Mouse (Mus musculus): ENCODE data around the gene Ppara.

The Ppara gene

DNA sequence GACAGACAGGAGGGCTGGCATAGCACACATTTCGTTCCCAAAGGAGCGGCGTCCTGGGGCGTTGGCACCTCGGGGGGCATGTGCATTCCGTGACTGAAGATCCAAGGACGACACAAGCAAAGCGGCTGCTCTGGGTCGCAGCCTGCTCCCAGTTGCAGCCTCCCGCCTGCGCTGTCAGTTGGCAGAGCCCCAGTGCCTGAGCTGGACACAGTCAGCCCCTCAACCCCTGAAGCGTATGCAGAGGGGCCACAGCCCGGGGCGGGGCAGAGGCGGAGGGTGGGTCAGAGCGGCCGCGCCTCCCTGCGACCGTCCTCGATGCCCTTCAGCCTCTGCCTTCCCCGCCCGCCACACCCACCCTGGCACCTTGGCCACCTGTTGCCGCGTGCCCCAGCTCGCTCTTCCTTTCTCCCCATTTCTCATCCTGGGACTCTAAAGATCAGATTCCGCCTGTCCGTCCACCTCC is at the start of gene Ppara:
TSS of gene Ppara (plus strand) at position 413 of the 463 bp plus-strand sequence.
- DNase-seq (ENCODE audit: low read depth, low spot score): no peak

GRCm38 (mm10) chr15:85686641-85687395 is 48.0 kb upstream of the Ppara start:
- DNase-seq (ENCODE audit: low read depth, low spot score): no peak

- no peak for DNase-seq (ENCODE audit: low read depth, low spot score)
Observed at GRCm38 (mm10) chr15:85687630-85688410, 47.0 kb upstream of the Ppara start.

- DNase-seq (ENCODE audit: low read depth, low spot score): no peak
Observed at GRCm38 (mm10) chr15:85688734-85689133, 46.0 kb upstream of the Ppara start.

- no peak for DNase-seq (ENCODE audit: low read depth, low spot score)
Observed at GRCm38 (mm10) chr15:85689523-85689922, 45.3 kb upstream of the Ppara start.

GRCm38 (mm10) chr15:85690058-85690457 is 44.7 kb upstream of the Ppara start:
- DNase-seq (ENCODE audit: low read depth, low spot score): no peak

GRCm38 (mm10) chr15:85690875-85691274 is 43.9 kb upstream of the Ppara start:
- no peak for DNase-seq (ENCODE audit: low read depth, low spot score)

- no peak for DNase-seq (ENCODE audit: low read depth, low spot score)
Observed at GRCm38 (mm10) chr15:85693115-85693514, 41.7 kb upstream of the Ppara start.

- no peak for DNase-seq (ENCODE audit: low read depth, low spot score)
Observed at GRCm38 (mm10) chr15:85693819-85694218, 41.0 kb upstream of the Ppara start.

DNA sequence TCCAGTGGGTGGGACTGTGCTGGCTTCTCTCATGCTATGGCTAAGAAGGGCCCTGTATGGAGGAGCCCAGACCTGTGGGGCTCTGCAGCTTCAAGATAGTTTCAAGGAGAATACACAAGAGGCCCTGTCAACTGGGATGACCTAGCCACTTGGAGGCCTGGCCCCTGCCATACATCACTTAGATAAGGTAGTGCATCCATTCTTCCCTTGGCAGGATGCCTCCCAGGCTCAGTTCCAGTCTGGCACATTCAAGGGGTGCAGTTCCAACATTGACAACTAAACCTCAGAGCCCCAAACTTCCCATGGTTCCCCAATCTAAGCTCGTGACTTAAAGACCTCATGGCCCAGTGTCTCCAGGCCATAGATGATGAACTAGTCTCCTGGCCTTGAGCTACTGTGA is 40.4 kb upstream of the Ppara start:
- no peak for DNase-seq (ENCODE audit: low read depth, low spot score)

DNA sequence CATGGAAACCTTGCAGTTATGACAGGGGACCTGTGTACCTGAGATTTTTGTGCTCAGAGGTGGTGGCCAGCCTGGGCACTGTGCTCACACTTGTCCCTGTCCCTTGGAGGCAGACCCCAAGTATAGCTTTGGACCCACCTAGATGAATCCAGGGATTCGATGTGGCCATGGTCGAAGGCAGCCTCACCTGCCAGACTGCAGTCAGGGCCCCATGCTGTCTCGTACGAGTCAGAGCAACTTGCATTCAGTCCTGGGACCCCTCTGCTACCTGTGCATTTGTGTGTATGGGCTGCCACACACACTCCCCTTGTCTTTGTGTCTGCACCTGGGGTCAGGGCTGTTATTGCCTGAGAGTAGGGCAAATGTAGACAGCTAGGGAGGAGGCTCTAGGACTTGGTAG is 39.5 kb upstream of the Ppara start:
- no peak for DNase-seq (ENCODE audit: low read depth, low spot score)

GRCm38 (mm10) chr15:85698345-85699034 is 36.3 kb upstream of the Ppara start:
- no peak for DNase-seq (ENCODE audit: low read depth, low spot score)

DNA sequence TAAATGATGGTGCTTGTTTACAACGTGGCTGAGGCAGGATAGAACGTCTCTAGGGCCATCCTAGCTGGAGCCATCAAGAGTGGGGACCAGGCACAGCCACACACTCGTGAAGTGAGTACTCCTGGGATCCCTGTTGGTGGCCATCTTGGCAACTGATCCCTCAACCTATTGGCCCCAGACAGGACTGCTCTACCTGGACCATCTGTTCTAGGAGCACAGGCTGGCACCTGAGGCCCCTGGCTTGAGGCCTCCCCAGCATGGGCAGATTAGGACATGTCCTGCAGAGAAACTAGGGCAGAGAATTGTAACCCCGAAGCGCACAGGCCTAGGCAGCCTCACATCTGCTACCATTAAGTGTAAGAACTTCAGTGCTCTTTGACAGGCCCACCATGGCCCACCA is 35.3 kb upstream of the Ppara start:
- DNase-seq (ENCODE audit: low read depth, low spot score): no peak

GRCm38 (mm10) chr15:85699862-85700501 is 34.8 kb upstream of the Ppara start:
- no peak for DNase-seq (ENCODE audit: low read depth, low spot score)

- no peak for DNase-seq (ENCODE audit: low read depth, low spot score)
Observed at GRCm38 (mm10) chr15:85700716-85701115, 34.1 kb upstream of the Ppara start.

- no peak for DNase-seq (ENCODE audit: low read depth, low spot score)
Observed at GRCm38 (mm10) chr15:85701128-85701930, 33.5 kb upstream of the Ppara start.

GRCm38 (mm10) chr15:85702411-85702951 is 32.3 kb upstream of the Ppara start:
- no peak for DNase-seq (ENCODE audit: low read depth, low spot score)

DNA sequence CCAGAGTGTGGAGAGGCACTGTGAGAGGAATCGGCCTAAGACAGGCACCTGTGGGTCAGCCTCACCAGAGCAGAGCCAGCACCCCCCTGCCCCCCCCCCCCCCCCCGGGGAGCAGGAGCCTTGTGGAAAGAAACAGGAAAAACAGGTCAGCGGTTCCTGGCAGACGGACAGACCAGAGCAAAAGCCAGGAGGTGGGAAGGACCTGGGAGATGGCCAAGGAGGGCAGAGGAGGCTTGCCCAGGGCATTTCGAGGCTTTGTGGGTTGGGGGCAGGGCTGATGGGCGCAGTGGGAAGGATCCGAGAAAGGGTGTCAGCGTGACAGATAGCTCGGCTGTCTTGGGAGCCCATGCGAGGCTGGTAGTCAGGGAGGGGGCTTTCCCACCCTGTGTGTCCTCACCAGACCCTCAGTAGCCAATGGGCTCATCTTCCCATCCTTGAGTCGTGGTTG is 31.6 kb upstream of the Ppara start:
- no peak for DNase-seq (ENCODE audit: low read depth, low spot score)

DNA sequence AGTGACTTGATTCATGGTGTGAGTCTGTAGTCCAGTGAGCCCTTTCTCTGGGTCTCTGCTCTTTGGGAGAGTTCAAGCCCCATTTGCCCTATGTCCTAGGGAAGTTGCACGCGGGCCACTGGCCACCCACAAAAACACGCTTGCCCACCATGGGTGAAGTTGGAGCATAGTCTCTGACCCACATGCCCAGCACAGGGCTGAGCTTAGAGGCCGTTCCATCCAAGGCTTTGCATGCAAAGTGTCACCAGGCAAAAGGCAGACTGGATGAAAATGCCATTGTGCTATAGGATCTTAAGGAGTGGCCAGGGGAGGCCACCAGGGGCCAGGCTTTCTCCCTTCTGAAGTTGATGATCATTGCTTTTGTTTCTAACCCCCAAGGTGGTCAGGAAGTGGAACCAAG is 30.9 kb upstream of the Ppara start:
- no peak for DNase-seq (ENCODE audit: low read depth, low spot score)

- no peak for DNase-seq (ENCODE audit: low read depth, low spot score)
Observed at GRCm38 (mm10) chr15:85704341-85705012, 30.3 kb upstream of the Ppara start.

All from WW6 (cell line).